Mouse (Mus musculus) cortical plate, adult 2 months (tissue): ENCODE measurements around the gene Acaa1a.

Source experiments
- CTCF ChIP-seq: fragments of 200-500 bp; IDR thresholded peaks from 2 replicates; pipeline ENCODE4 v1.5.1; 2011; ENCODE audit warnings: mild to moderate bottlenecking, control low read depth, low read length; ENCODE audit not compliant: insufficient read depth; ENCODE audit errors: extremely low read depth
- POLR2A ChIP-seq: fragments of 200-500 bp; IDR thresholded peaks from 2 replicates; pipeline ENCODE4 v1.6.1; 2011; ENCODE audit warnings: mild to moderate bottlenecking, low read length, control low read depth; ENCODE audit not compliant: insufficient read depth; ENCODE audit errors: extremely low read depth

DNA sequence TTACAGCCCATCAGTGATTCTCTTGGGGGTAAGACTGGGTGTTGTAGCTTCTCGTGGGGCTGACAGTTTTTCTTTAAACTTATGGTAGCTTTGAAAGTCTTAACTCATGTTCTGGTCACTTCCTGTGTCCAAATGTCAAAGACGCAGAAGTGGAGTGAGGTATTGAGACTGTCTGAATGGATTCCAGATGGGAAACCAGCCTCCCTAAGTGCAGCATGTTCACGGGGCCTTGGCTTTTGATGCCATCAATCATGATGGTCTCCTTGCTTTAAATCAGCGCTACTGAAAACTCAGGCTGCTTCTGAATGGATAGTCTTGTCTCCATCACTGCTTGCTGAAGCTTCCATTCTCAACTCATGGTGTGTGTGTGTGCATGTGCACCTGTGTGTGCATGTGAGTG, 31.8 kb downstream of the Acaa1a start:
- TF ChIP-seq CTCF (no peak), POLR2A (no peak)
